ENCODE assay signal across 27 mouse cellular contexts in genomic region chr19:56448784-56449183, GRCm38 (mm10). TPM values are rescaled to one million over a fixed set of nuclear protein-coding genes. Genes with fewer than 3 reads are reported as not detected.
"Had no signal": no experiment of that assay in that cellular context is flagged by ENCODE, and none has a peak within 500 bp of the region (broad histone marks: within the 10 kb centered on the region; RNA-seq: fewer than 3 reads in every experiment).

No protein-coding gene starts in this region.

- H3K36me3 ChIP-seq: heart, embryonic 13.5 days; heart, embryonic 15.5 days; hindbrain, embryonic 13.5 days; hindbrain, embryonic 15.5 days; intestine, embryonic 15.5 days; limb, embryonic 10.5 days; limb, embryonic 12.5 days; liver, embryonic 13.5 days had no signal

- H3K9me3 ChIP-seq: heart, embryonic 15.5 days; hindbrain, embryonic 13.5 days; hindbrain, embryonic 15.5 days; intestine, embryonic 15.5 days; limb, embryonic 10.5 days; limb, embryonic 12.5 days; liver, embryonic 13.5 days had no signal

- H3K27me3 ChIP-seq: heart, embryonic 13.5 days; heart, embryonic 15.5 days; hindbrain, embryonic 13.5 days; hindbrain, embryonic 15.5 days; intestine, embryonic 15.5 days; limb, embryonic 12.5 days had no signal

- DNase-seq: gastrocnemius, postnatal 14 days; gastrocnemius, postnatal 36 days; heart, adult 11 months; heart, adult 2 months; heart, postnatal 14 days; heart, postnatal 36 days; kidney, adult 18-20 months; kidney, adult 8-10 months; kidney, postnatal 10 days; kidney, postnatal 4 days; layer of hippocampus, adult 9-11 months; liver; liver, embryonic 13.5 days had no signal

- H3K4me3 ChIP-seq: heart, adult 2 months; heart, embryonic 13.5 days; heart, embryonic 15.5 days; hindbrain, embryonic 13.5 days; hindbrain, embryonic 15.5 days; intestine, embryonic 15.5 days; limb, embryonic 10.5 days; limb, embryonic 12.5 days; liver, embryonic 13.5 days had no signal

- H3K4me1 ChIP-seq: heart, embryonic 13.5 days; hindbrain, embryonic 15.5 days; liver, embryonic 13.5 days had no signal

- H3K27ac ChIP-seq: heart, adult 2 months; heart, embryonic 13.5 days; heart, embryonic 15.5 days; hindbrain, embryonic 13.5 days; hindbrain, embryonic 15.5 days; intestine, embryonic 15.5 days; limb, embryonic 10.5 days; limb, embryonic 12.5 days; liver, embryonic 13.5 days had no signal

- ATAC-seq: inflammation-experienced regulatory T-cells, adult 6 months; intestine, embryonic 15.5 days; intestine, postnatal 0 days had no signal

- H3K4me2 ChIP-seq: heart, embryonic 11.5 days; heart, embryonic 13.5 days; heart, embryonic 15.5 days; hindbrain, embryonic 13.5 days; hindbrain, embryonic 15.5 days; intestine, embryonic 15.5 days; limb, embryonic 12.5 days; liver, embryonic 11.5 days; liver, embryonic 13.5 days had no signal

- H3K9ac ChIP-seq: heart, embryonic 13.5 days; heart, embryonic 15.5 days; hindbrain, embryonic 13.5 days; hindbrain, embryonic 15.5 days; intestine, embryonic 15.5 days; limb, embryonic 12.5 days; liver, embryonic 13.5 days had no signal

RNA-seq across cellular contexts. Expression of gene Plekhs1, which starts 12.7 kb away (rescaled TPM):
- total RNA-seq: gastrocnemius, adult 18-20 months; heart, postnatal 36 days; hematopoietic stem cell, adult 5-6 weeks had no signal
- polyA plus RNA-seq: heart, embryonic 13.5 days; hindbrain, embryonic 11.5 days; liver, embryonic 11.5 days; liver, embryonic 13.5 days had no signal

RNA-seq across cellular contexts. Expression of gene Nrap, which starts 58.9 kb away (rescaled TPM):
- polyA plus RNA-seq: inflammation-experienced regulatory T-cells, adult 6 months had no signal
